Mouse (Mus musculus) cortical plate, adult 2 months (tissue): ENCODE results near the gene Mrps6.

ENCODE experiments used
- CTCF ChIP-seq: fragments of 200-500 bp; IDR thresholded peaks from 2 replicates; pipeline ENCODE4 v1.5.1; 2011; ENCODE audit warnings: mild to moderate bottlenecking, control low read depth, low read length; ENCODE audit not compliant: insufficient read depth; ENCODE audit errors: extremely low read depth
- POLR2A ChIP-seq: fragments of 200-500 bp; IDR thresholded peaks from 2 replicates; pipeline ENCODE4 v1.6.1; 2011; ENCODE audit warnings: mild to moderate bottlenecking, low read length, control low read depth; ENCODE audit not compliant: insufficient read depth; ENCODE audit errors: extremely low read depth

DNA sequence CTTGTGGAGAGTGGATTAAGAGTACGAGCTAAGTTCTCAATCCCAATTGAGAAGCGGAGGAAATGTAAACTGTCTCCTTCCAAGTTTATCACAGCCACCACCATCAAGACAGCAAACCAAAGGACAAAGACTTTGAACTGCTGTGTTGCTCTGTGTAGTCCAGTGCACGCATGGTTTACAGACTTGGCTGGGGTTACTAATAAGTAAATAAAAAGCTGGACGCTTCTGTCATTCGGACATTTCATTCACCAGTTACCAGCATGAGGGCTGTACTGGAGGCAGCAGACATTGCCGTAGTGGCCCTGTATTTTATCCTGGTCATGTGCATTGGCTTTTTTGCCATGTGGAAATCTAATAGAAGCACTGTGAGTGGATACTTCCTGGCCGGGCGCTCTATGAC, 18.7 kb downstream of the Mrps6 start:
- TF ChIP-seq CTCF (no peak), POLR2A (no peak)
